29 mouse cellular contexts compared by ENCODE assay signal in genomic region chr8:54087114-54087513, GRCm38 (mm10).
"Had no signal": no experiment of that assay in that cellular context is flagged by ENCODE, and none has a peak within 500 bp of the region (broad histone marks: within the 10 kb centered on the region; RNA-seq: fewer than 3 reads in every experiment).

No protein-coding gene starts in this region.

- H3K27ac ChIP-seq: gastrocnemius, adult 2 months; heart, adult 2 months; heart, embryonic 13.5 days; heart, embryonic 15.5 days; hindbrain, embryonic 10.5 days; hindbrain, embryonic 12.5 days; hindbrain, embryonic 14.5 days; intestine, embryonic 15.5 days; kidney, postnatal 0 days; limb, embryonic 13.5 days; limb, embryonic 15.5 days; liver, embryonic 12.5 days; liver, embryonic 14.5 days had no signal

- H3K9ac ChIP-seq: heart, embryonic 13.5 days; heart, embryonic 15.5 days; hindbrain, embryonic 12.5 days; hindbrain, embryonic 14.5 days; intestine, embryonic 15.5 days; limb, embryonic 13.5 days; limb, embryonic 15.5 days; liver, embryonic 12.5 days; liver, embryonic 14.5 days had no signal

- DNase-seq: gastrocnemius, adult 2 months; gastrocnemius, postnatal 10 days; gastrocnemius, postnatal 25 days; heart, adult 11 months; heart, adult 2 months; heart, postnatal 14 days; heart, postnatal 36 days; kidney, adult 18-20 months; kidney, adult 8-10 months; kidney, postnatal 14 days; kidney, postnatal 36 days; layer of hippocampus, adult 9-11 months; layer of hippocampus, postnatal 36 days; left cerebral cortex, postnatal 4 days had no signal

- H3K27me3 ChIP-seq: heart, embryonic 13.5 days; heart, embryonic 15.5 days; hindbrain, embryonic 12.5 days; intestine, embryonic 15.5 days; limb, embryonic 13.5 days; limb, embryonic 15.5 days; liver, embryonic 12.5 days had no signal

- ATAC-seq: hindbrain, embryonic 16.5 days; inflammation-experienced regulatory T-cells, adult 6 months; intestine, embryonic 15.5 days; intestine, postnatal 0 days; liver, embryonic 12.5 days had no signal

- H3K4me3 ChIP-seq: gastrocnemius, adult 2 months; heart, adult 2 months; heart, embryonic 13.5 days; heart, embryonic 15.5 days; hindbrain, embryonic 10.5 days; hindbrain, embryonic 12.5 days; intestine, embryonic 15.5 days; limb, embryonic 13.5 days; limb, embryonic 15.5 days; liver, embryonic 12.5 days had no signal

- H3K9me3 ChIP-seq: heart, embryonic 13.5 days; heart, embryonic 15.5 days; hindbrain, embryonic 10.5 days; hindbrain, embryonic 12.5 days; intestine, embryonic 15.5 days; limb, embryonic 13.5 days; limb, embryonic 15.5 days; liver, embryonic 12.5 days had no signal

- H3K4me1 ChIP-seq: hindbrain, embryonic 10.5 days; hindbrain, embryonic 12.5 days; intestine, embryonic 15.5 days; limb, embryonic 13.5 days; limb, embryonic 15.5 days; liver, embryonic 12.5 days had no signal

- H3K4me2 ChIP-seq: heart, embryonic 11.5 days; heart, embryonic 13.5 days; heart, embryonic 15.5 days; hindbrain, embryonic 12.5 days; hindbrain, embryonic 14.5 days; intestine, embryonic 15.5 days; limb, embryonic 13.5 days; limb, embryonic 15.5 days; liver, embryonic 12.5 days had no signal

- H3K36me3 ChIP-seq: heart, embryonic 13.5 days; heart, embryonic 15.5 days; hindbrain, embryonic 10.5 days; hindbrain, embryonic 12.5 days; intestine, embryonic 15.5 days; limb, embryonic 13.5 days; limb, embryonic 15.5 days; liver, embryonic 12.5 days had no signal
